Comparison of ENCODE assay signal across 8 mouse cellular contexts in genomic region chr14:24586982-24587672, GRCm38 (mm10).
DNase-seq lines count a peak whose midpoint lies in the region; ATAC-seq lines count a peak whose summit lies in the region.
"Had no signal": no experiment of that assay in that cellular context is flagged by ENCODE, and none has a peak within 500 bp of the region (broad histone marks: within the 10 kb centered on the region; RNA-seq: fewer than 3 reads in every experiment).

No protein-coding gene starts in this region.

- no peak overlapping the region for H3K9ac ChIP-seq in forebrain, embryonic 13.5 days
- H3K9ac ChIP-seq in limb, embryonic 15.5 days = no peak overlapping the region

- H3K4me3 ChIP-seq in forebrain, embryonic 13.5 days = no peak overlapping the region
- H3K4me3 ChIP-seq in limb, embryonic 15.5 days = no peak overlapping the region

- H3K27ac ChIP-seq in forebrain, embryonic 13.5 days = peak overlapping the region; percentile 20; the same call in 1 of the 2 replicates
- H3K27ac ChIP-seq in limb, embryonic 15.5 days = 0 out of 2 replicates have a peak overlapping the region, but pooled peaks have one; percentile 11

- no peaks in the 10 kb centered on the region for H3K27me3 ChIP-seq in forebrain, embryonic 13.5 days
- H3K27me3 ChIP-seq in limb, embryonic 15.5 days = no peaks in the 10 kb centered on the region

- H3K36me3 ChIP-seq in forebrain, embryonic 13.5 days (ENCODE audit: poor library complexity, severe bottlenecking) = no peaks in the 10 kb centered on the region
- H3K36me3 ChIP-seq in limb, embryonic 15.5 days = no peaks in the 10 kb centered on the region
- H3K36me3 ChIP-seq: G1E had no signal

- peaks cover 6% of the 10 kb centered on the region for H3K4me1 ChIP-seq in forebrain, embryonic 13.5 days
- no peaks in the 10 kb centered on the region for H3K4me1 ChIP-seq in limb, embryonic 15.5 days

- H3K9me3 ChIP-seq in forebrain, embryonic 13.5 days (replicated peaks) = no peaks in the 10 kb centered on the region
- no peaks in the 10 kb centered on the region for H3K9me3 ChIP-seq in limb, embryonic 15.5 days
- H3K9me3 ChIP-seq: G1E had no signal

- ATAC-seq in forebrain, embryonic 13.5 days = no peak
- ATAC-seq in limb, embryonic 15.5 days (ENCODE audit: insufficient number of reproducible peaks, low FRiP score, low TSS enrichment, low read depth) = no peak

- no peak overlapping the region for H3K4me2 ChIP-seq in forebrain, embryonic 13.5 days
- H3K4me2 ChIP-seq in limb, embryonic 15.5 days = no peak overlapping the region

- peak; percentile 54 for DNase-seq in ovary, adult 18-20 months (ENCODE audit: low spot score)
- no peak for DNase-seq in ovary, postnatal 10 days (ENCODE audit: low spot score)
- peak; percentile 43 for DNase-seq in telencephalon, adult 2 months (ENCODE audit: low read depth, low spot score)
- DNase-seq in urinary bladder, adult 18-20 months (ENCODE audit: low spot score in 2 of 2) = no peak
- no peak for DNase-seq in Muller cell, postnatal 12 days (ENCODE audit: inconsistent ontology term)

- 71% methylated on average over 12 of the region's 12 CpGs for WGBS in forebrain, embryonic 13.5 days
- 71% methylated on average over 12 of the region's 12 CpGs for WGBS in limb, embryonic 15.5 days

Comparison
In these comparisons a context has a peak if more than half of its experiments do, and no peak if none do; other contexts are left out.
1. DNase-seq: peak in ovary, adult 18-20 months (single experiment) and telencephalon, adult 2 months (single experiment); none in ovary, postnatal 10 days (single experiment), urinary bladder, adult 18-20 months (0 of 2) and Muller cell, postnatal 12 days (single experiment).